Mouse (Mus musculus): ENCODE results near the gene Rnf152.

The Rnf152 gene

GRCm38 (mm10) chr1:105356291-105357011 is at the start of gene Rnf152:
TSS of gene Rnf152 (minus strand) at chr1:105356710.
- peak; percentile 49 for DNase-seq (ENCODE audit: low read depth, low spot score)

- DNase-seq (ENCODE audit: low read depth, low spot score) = no peak
Measured at GRCm38 (mm10) chr1:105402853-105403252, 46.3 kb upstream of the Rnf152 start.

GRCm38 (mm10) chr1:105384141-105384937 is 27.8 kb upstream of the Rnf152 start:
- DNase-seq (ENCODE audit: low read depth, low spot score) = no peak

GRCm38 (mm10) chr1:105377546-105377945 is 21.0 kb upstream of the Rnf152 start:
- DNase-seq (ENCODE audit: low read depth, low spot score) = no peak

- no peak for DNase-seq (ENCODE audit: low read depth, low spot score)
Measured at GRCm38 (mm10) chr1:105374618-105375017, 18.1 kb upstream of the Rnf152 start.

GRCm38 (mm10) chr1:105362701-105363100 is 6.2 kb upstream of the Rnf152 start:
- DNase-seq (ENCODE audit: low read depth, low spot score) = peak; percentile 4

- no peak for DNase-seq (ENCODE audit: low read depth, low spot score)
Measured at GRCm38 (mm10) chr1:105358896-105359295, 2.4 kb upstream of the Rnf152 start.

GRCm38 (mm10) chr1:105355910-105356290 is 610 bp downstream of the Rnf152 start:
- peak; percentile 32 for DNase-seq (ENCODE audit: low read depth, low spot score)

- DNase-seq (ENCODE audit: low read depth, low spot score) = peak; percentile 24
Measured at GRCm38 (mm10) chr1:105354901-105355891, 1.3 kb downstream of the Rnf152 start.

- no peak for DNase-seq (ENCODE audit: low read depth, low spot score)
Measured at GRCm38 (mm10) chr1:105351806-105352205, 4.7 kb downstream of the Rnf152 start.

GRCm38 (mm10) chr1:105342305-105342704 is 14.2 kb downstream of the Rnf152 start:
- no peak for DNase-seq (ENCODE audit: low read depth, low spot score)

GRCm38 (mm10) chr1:105340943-105341342 is 15.6 kb downstream of the Rnf152 start:
- no peak for DNase-seq (ENCODE audit: low read depth, low spot score)

GRCm38 (mm10) chr1:105337397-105337796 is 19.1 kb downstream of the Rnf152 start:
- DNase-seq (ENCODE audit: low read depth, low spot score) = no peak

- no peak for DNase-seq (ENCODE audit: low read depth, low spot score)
Measured at GRCm38 (mm10) chr1:105336096-105336495, 20.4 kb downstream of the Rnf152 start.

GRCm38 (mm10) chr1:105332087-105332731 is 24.3 kb downstream of the Rnf152 start:
- no peak for DNase-seq (ENCODE audit: low read depth, low spot score)

GRCm38 (mm10) chr1:105331605-105332004 is 24.9 kb downstream of the Rnf152 start:
- DNase-seq (ENCODE audit: low read depth, low spot score) = no peak

GRCm38 (mm10) chr1:105330581-105331320 is 25.8 kb downstream of the Rnf152 start:
- DNase-seq (ENCODE audit: low read depth, low spot score) = no peak

- no peak for DNase-seq (ENCODE audit: low read depth, low spot score)
Measured at GRCm38 (mm10) chr1:105327789-105328188, 28.7 kb downstream of the Rnf152 start.

- DNase-seq (ENCODE audit: low read depth, low spot score) = no peak
Measured at GRCm38 (mm10) chr1:105324636-105325035, 31.9 kb downstream of the Rnf152 start.

- no peak for DNase-seq (ENCODE audit: low read depth, low spot score)
Measured at GRCm38 (mm10) chr1:105314010-105314800, 42.3 kb downstream of the Rnf152 start.

All from mesoderm, embryonic 11.5 days (tissue).